Mouse (Mus musculus): ENCODE data around the gene Herc2.

Gene Herc2

GRCm38 (mm10) chr7:56191661-56192060, 141.7 kb downstream of the Herc2 start:
- no peak for DNase-seq (ENCODE audit: low read depth, low spot score)

GRCm38 (mm10) chr7:56201483-56202218, 151.7 kb downstream of the Herc2 start:
- DNase-seq (ENCODE audit: low read depth, low spot score): no peak

GRCm38 (mm10) chr7:56202843-56203242, 152.8 kb downstream of the Herc2 start:
- DNase-seq (ENCODE audit: low read depth, low spot score): no peak

DNA sequence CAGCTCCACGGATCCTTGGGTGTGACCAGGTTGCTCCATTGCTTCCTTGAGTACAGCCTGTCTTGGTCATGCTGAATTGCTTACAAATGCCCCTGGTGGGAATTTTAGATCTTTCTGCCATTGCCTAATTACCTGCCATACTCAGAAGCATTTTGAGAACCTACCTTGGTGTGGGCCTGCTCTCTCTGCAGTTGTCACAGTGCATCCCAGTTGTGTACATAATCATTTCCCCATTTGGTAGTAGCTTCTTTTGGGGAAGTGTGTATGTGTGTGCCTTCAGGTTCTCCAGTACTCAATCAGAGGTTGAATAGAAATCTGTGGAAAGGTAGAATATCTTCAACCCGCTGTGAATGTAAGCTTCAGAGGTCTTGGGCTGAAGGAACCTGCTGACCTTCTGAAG, 153.3 kb downstream of the Herc2 start:
- no peak for DNase-seq (ENCODE audit: low read depth, low spot score)

- no peak for DNase-seq (ENCODE audit: low read depth, low spot score)
Measured at GRCm38 (mm10) chr7:56204877-56205276, 154.9 kb downstream of the Herc2 start.

GRCm38 (mm10) chr7:56220811-56221210, 170.8 kb downstream of the Herc2 start:
- no peak for DNase-seq (ENCODE audit: low read depth, low spot score)

- no peak for DNase-seq (ENCODE audit: low read depth, low spot score)
Measured at GRCm38 (mm10) chr7:56235794-56236423, 185.9 kb downstream of the Herc2 start.

DNA sequence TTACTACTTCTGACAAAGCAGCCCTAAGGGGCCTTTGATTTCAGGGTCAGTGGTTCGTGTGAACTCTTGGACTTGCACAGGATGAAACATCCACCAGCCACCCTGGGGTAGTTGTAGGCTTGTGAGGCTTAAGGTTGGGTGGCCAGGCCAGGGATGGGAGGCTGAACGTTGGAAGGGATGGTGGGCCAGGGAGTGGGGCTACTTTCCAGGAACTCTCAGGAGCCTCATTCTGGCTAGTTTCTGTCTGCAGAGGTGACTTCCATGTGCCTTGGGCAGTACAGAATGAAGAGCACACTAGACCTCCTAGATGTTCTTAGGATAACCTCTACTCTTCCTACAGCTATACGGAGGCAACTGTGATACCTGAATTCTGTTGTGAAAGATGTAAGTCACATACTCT, 186.6 kb downstream of the Herc2 start:
- DNase-seq (ENCODE audit: low read depth, low spot score): no peak

DNA sequence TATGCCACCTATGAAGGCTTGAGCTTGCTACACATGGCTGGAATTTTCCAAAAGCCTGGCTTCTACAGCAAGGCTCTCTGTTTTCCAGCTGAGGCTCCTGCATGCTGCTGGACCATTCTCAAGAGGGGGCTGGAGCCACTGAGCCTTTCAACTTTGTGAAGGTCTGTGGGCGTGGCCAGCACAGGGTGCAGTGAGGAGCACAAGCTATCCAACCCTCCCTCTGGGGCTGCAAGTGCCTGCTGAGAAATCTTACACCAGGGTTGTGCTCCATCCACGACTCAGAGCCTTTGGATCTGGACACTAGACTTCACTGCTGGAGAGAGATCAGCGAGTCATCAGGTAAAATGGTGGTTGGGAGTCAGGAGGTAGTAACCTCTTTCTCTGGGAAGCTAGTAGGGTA, 189.5 kb downstream of the Herc2 start, which contains the start of gene Oca2:
Gene Oca2 (plus strand): TSS at position 218 of the 400 bp plus-strand sequence.
- DNase-seq (ENCODE audit: low read depth, low spot score): no peak

DNA sequence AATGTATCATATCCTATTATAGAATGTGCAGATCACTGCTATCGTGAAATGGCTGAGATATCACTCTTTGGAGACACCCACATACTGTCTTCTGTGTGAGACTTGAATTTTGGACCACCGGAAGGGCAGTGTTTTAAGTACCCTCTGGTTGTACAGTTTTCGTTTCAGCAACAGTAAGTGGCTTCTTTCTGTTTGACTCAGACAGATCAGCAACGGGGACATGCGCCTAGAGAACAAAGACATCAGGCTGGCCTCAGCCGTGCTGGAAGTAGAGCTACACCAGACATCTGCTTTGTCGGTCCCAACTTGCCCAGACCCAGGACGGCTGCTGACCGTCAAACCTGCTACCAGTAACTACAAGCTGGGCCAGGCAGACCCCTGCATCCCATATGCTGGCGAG, 204.6 kb downstream of the Herc2 start:
- DNase-seq (ENCODE audit: low read depth, low spot score): no peak

DNA sequence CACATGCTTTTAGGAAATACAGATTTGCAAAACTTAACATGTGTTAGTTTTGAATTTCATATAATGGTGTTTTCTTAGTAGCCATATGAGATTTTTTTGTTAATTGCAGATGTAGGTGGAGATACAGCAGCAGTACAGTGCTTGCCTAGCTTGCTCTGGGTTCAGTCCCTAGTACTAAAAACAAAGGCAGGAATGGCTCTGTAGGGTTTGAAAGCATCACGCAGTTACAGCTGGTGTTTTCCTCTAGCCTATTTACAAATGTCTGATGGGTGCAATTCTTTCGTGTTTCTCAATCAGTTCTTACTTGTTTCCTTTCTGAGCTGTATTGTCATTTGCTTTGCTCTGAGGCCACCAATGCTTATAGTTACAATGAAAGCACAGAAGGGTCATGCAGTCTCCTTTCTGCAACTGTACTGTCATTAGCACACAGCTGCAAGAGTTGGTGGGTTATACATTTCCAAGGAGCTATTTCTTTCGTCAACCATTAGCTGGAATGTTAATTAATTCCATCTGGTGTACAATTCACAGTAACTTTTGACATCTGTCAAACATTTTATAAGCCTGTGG, 208.0 kb downstream of the Herc2 start:
- DNase-seq (ENCODE audit: low read depth, low spot score): no peak

- no peak for DNase-seq (ENCODE audit: low read depth, low spot score)
Measured at GRCm38 (mm10) chr7:56277506-56277905, 227.5 kb downstream of the Herc2 start.

All from A20 (cell line).